Mouse (Mus musculus): ENCODE measurements around the gene Slc39a11.

Gene Slc39a11

DNA sequence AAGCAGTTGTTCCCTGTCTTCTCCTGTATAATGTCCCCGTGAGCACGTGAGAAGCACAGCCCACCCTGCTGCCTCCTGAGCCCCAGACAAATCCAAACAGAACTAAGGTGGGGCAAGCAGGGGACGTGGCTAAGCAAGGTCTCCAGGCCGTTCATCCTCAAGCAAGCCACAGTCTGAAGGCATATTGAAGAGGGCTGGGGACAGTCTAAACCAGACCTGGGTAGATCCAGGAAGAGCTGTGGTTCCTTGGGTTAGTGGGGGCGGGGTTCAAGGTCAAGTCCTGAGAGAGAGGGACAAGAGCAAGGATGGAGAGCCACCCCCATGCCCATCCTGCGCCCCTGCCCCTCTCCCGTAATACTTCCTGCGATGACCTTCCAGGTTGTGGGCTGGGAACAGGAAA is 452.3 kb downstream of the Slc39a11 start:
- DNase-seq (ENCODE audit: low spot score in 2 of 2) = no peak

DNA sequence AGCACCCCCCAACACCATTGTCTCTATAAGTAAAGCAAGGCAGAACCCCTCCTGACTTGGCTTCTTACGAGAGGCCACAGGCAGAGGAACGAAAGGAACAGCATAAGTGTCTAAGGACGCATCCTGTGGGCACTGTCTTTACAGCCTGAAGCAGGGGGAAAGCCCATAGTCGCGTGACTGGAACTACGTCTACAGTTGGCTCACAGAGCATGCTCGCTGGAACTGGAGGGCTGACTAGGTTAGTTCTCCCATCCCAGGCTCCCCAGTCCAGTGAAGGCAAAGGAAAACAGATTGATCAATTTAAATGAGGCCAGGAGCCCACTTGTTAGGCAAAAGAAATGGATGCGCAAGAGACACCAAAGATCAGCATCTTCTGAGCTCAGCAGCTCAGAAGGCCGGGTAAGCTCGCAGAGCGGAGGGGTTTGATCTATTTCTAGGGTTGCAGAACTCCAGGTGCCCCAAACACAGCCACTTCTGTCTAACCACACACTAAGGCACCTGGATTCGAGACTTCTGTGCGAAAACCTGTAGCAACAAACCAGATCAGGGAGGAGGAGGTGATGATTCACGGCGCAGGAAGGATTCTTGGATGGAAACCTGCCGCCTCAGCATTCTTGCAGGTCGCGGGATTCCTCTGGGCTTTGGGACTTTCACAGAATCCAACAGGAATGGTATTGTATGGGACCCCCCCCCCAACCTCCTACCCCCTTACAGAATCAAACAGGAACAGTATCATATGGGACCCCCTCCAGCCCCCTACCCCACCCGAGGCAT is 453.5 kb downstream of the Slc39a11 start:
- no peak for DNase-seq (ENCODE audit: low spot score in 2 of 2)

Measured in right cerebral cortex, postnatal 10 days (tissue).